Mouse (Mus musculus): ENCODE data around the gene Sec61a1. TPM values are rescaled to one million over a fixed set of nuclear protein-coding genes. Genes with fewer than 3 reads are reported as not detected.

The Sec61a1 gene
- polyA plus RNA-seq, 1 experiment from 2014 or later = 277 TPM

- H3K4me1 ChIP-seq (ENCODE audit: control insufficient read depth, insufficient read depth, low read length) = peaks cover 2% of the 10 kb centered on the region; the same call in 1 of the 2 replicates
- H3K27me3 ChIP-seq (replicated peaks; ENCODE audit: control insufficient read depth, insufficient read depth, low read length) = no peaks in the 10 kb centered on the region
- H3K9ac ChIP-seq (ENCODE audit: low read depth, low read length) = peak overlapping the region; percentile 68
- peaks cover 32% of the 10 kb centered on the region for H3K36me3 ChIP-seq (ENCODE audit: control insufficient read depth, insufficient read depth, low read length)
- WGBS = 10% methylated on average over 3 of the region's 3 CpGs
- peak overlapping the region; percentile 93 for H3K4me2 ChIP-seq (ENCODE audit: low read depth, low read length)
- H3K4me3 ChIP-seq (ENCODE audit: low read length) = peak overlapping the region; percentile 58
- H3K27ac ChIP-seq (ENCODE audit: low read length) = no peak overlapping the region
- H3K9me3 ChIP-seq (ENCODE audit: control insufficient read depth, low read length) = no peaks in the 10 kb centered on the region
- ATAC-seq = peak; percentile 16
Measured at GRCm38 (mm10) chr6:88500405-88500767, 18.3 kb downstream of the Sec61a1 start.

- peaks cover 2% of the 10 kb centered on the region; the same call in 1 of the 2 replicates for H3K4me1 ChIP-seq (ENCODE audit: control insufficient read depth, insufficient read depth, low read length)
- peak overlapping the region; percentile 93 for H3K4me2 ChIP-seq (ENCODE audit: low read depth, low read length)
- H3K36me3 ChIP-seq (ENCODE audit: control insufficient read depth, insufficient read depth, low read length) = peaks cover 26% of the 10 kb centered on the region
- H3K9me3 ChIP-seq (ENCODE audit: control insufficient read depth, low read length) = no peaks in the 10 kb centered on the region
- peak overlapping the region; percentile 68 for H3K9ac ChIP-seq (ENCODE audit: low read depth, low read length)
- WGBS = 3% methylated on average over 76 of the region's 76 CpGs
- ATAC-seq = peak; percentile 60
- peak overlapping the region; percentile 58 for H3K4me3 ChIP-seq (ENCODE audit: low read length)
- no peak overlapping the region for H3K27ac ChIP-seq (ENCODE audit: low read length)
- H3K27me3 ChIP-seq (replicated peaks; ENCODE audit: control insufficient read depth, insufficient read depth, low read length) = no peaks in the 10 kb centered on the region
Measured at GRCm38 (mm10) chr6:88499481-88500404, 19.0 kb downstream of the Sec61a1 start.

- WGBS = 89% methylated on average over 6 of the region's 6 CpGs
- Histone ChIP-seq H3K27me3 (replicated peaks; ENCODE audit: control insufficient read depth, insufficient read depth, low read length) (no peaks in the 10 kb centered on the region), H3K4me1 (ENCODE audit: control insufficient read depth, insufficient read depth, low read length) (no peaks in the 10 kb centered on the region), H3K4me3 (ENCODE audit: low read length) (no peak overlapping the region), H3K27ac (ENCODE audit: low read length) (no peak overlapping the region), H3K4me2 (ENCODE audit: low read depth, low read length) (no peak overlapping the region), H3K36me3 (ENCODE audit: control insufficient read depth, insufficient read depth, low read length) (peaks cover 13% of the 10 kb centered on the region), H3K9ac (ENCODE audit: low read depth, low read length) (no peak overlapping the region), H3K9me3 (ENCODE audit: control insufficient read depth, low read length) (no peaks in the 10 kb centered on the region)
- ATAC-seq = no peak
Measured at GRCm38 (mm10) chr6:88493712-88494111, 25.0 kb downstream of the Sec61a1 start.

GRCm38 (mm10) chr6:88490629-88491354 lies 27.9 kb downstream of the Sec61a1 start:
- H3K9me3 ChIP-seq (ENCODE audit: control insufficient read depth, low read length) = no peaks in the 10 kb centered on the region
- no peaks in the 10 kb centered on the region for H3K4me1 ChIP-seq (ENCODE audit: control insufficient read depth, insufficient read depth, low read length)
- no peaks in the 10 kb centered on the region for H3K27me3 ChIP-seq (replicated peaks; ENCODE audit: control insufficient read depth, insufficient read depth, low read length)
- no peak overlapping the region for H3K27ac ChIP-seq (ENCODE audit: low read length)
- ATAC-seq = no peak
- no peak overlapping the region for H3K9ac ChIP-seq (ENCODE audit: low read depth, low read length)
- H3K4me3 ChIP-seq (ENCODE audit: low read length) = no peak overlapping the region
- no peak overlapping the region for H3K4me2 ChIP-seq (ENCODE audit: low read depth, low read length)
- WGBS = 88% methylated on average over 12 of the region's 12 CpGs
- peaks cover 13% of the 10 kb centered on the region for H3K36me3 ChIP-seq (ENCODE audit: control insufficient read depth, insufficient read depth, low read length)

- no peak overlapping the region for H3K4me3 ChIP-seq (ENCODE audit: low read length)
- ATAC-seq = no peak
- H3K4me2 ChIP-seq (ENCODE audit: low read depth, low read length) = no peak overlapping the region
- H3K4me1 ChIP-seq (ENCODE audit: control insufficient read depth, insufficient read depth, low read length) = no peaks in the 10 kb centered on the region
- no peak overlapping the region for H3K9ac ChIP-seq (ENCODE audit: low read depth, low read length)
- no peaks in the 10 kb centered on the region for H3K27me3 ChIP-seq (replicated peaks; ENCODE audit: control insufficient read depth, insufficient read depth, low read length)
- no peak overlapping the region for H3K27ac ChIP-seq (ENCODE audit: low read length)
- H3K9me3 ChIP-seq (ENCODE audit: control insufficient read depth, low read length) = no peaks in the 10 kb centered on the region
- WGBS = 85% methylated on average over 6 of the region's 6 CpGs
- H3K36me3 ChIP-seq (ENCODE audit: control insufficient read depth, insufficient read depth, low read length) = peaks cover 16% of the 10 kb centered on the region
Measured at GRCm38 (mm10) chr6:88489834-88490233, 28.9 kb downstream of the Sec61a1 start.

GRCm38 (mm10) chr6:88489026-88489425 lies 29.7 kb downstream of the Sec61a1 start:
- ATAC-seq = no peak
- Histone ChIP-seq H3K4me2 (ENCODE audit: low read depth, low read length) (no peak overlapping the region), H3K9me3 (ENCODE audit: control insufficient read depth, low read length) (no peaks in the 10 kb centered on the region), H3K36me3 (ENCODE audit: control insufficient read depth, insufficient read depth, low read length) (peaks cover 23% of the 10 kb centered on the region), H3K4me1 (ENCODE audit: control insufficient read depth, insufficient read depth, low read length) (no peaks in the 10 kb centered on the region), H3K27ac (ENCODE audit: low read length) (no peak overlapping the region), H3K9ac (ENCODE audit: low read depth, low read length) (no peak overlapping the region), H3K27me3 (replicated peaks; ENCODE audit: control insufficient read depth, insufficient read depth, low read length) (no peaks in the 10 kb centered on the region), H3K4me3 (ENCODE audit: low read length) (no peak overlapping the region)
- 90% methylated on average over 7 of the region's 7 CpGs for WGBS

GRCm38 (mm10) chr6:88486893-88487292 lies 31.8 kb downstream of the Sec61a1 start:
- 90% methylated on average over 8 of the region's 8 CpGs for WGBS
- Histone ChIP-seq H3K4me3 (ENCODE audit: low read length) (no peak overlapping the region), H3K27ac (ENCODE audit: low read length) (no peak overlapping the region), H3K4me1 (ENCODE audit: control insufficient read depth, insufficient read depth, low read length) (no peaks in the 10 kb centered on the region), H3K9me3 (ENCODE audit: control insufficient read depth, low read length) (no peaks in the 10 kb centered on the region), H3K4me2 (ENCODE audit: low read depth, low read length) (no peak overlapping the region), H3K36me3 (ENCODE audit: control insufficient read depth, insufficient read depth, low read length) (peaks cover 27% of the 10 kb centered on the region), H3K27me3 (replicated peaks; ENCODE audit: control insufficient read depth, insufficient read depth, low read length) (no peaks in the 10 kb centered on the region), H3K9ac (ENCODE audit: low read depth, low read length) (no peak overlapping the region)
- ATAC-seq = no peak

DNA sequence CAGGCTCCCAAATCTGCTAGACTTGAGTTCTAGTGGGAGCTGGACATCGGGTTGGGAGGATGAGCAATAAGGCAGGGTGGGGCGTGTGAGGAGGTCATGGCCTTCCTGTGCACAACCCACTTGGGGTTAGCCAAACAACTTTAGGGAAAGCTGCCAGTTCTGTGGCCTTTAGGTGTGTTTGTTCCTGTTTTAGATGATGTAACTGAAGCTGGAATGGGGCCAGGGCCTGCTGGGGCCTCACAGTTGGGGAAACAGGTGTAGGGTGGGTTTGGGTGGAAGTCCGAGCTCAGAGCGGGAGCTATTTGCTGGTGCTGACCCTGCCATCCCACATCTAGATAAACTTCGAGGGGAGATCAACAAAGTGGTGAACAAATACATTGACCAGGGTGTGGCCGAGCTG lies 33.3 kb downstream of the Sec61a1 start:
- Histone ChIP-seq H3K4me3 (ENCODE audit: low read length) (no peak overlapping the region), H3K9me3 (ENCODE audit: control insufficient read depth, low read length) (no peaks in the 10 kb centered on the region), H3K27me3 (replicated peaks; ENCODE audit: control insufficient read depth, insufficient read depth, low read length) (no peaks in the 10 kb centered on the region), H3K9ac (ENCODE audit: low read depth, low read length) (no peak overlapping the region), H3K27ac (ENCODE audit: low read length) (no peak overlapping the region), H3K4me1 (ENCODE audit: control insufficient read depth, insufficient read depth, low read length) (no peaks in the 10 kb centered on the region), H3K36me3 (ENCODE audit: control insufficient read depth, insufficient read depth, low read length) (peaks cover 27% of the 10 kb centered on the region), H3K4me2 (ENCODE audit: low read depth, low read length) (no peak overlapping the region)
- 79% methylated on average over 6 of the region's 6 CpGs for WGBS
- no peak for ATAC-seq

GRCm38 (mm10) chr6:88483913-88484312 lies 34.8 kb downstream of the Sec61a1 start:
- H3K4me3 ChIP-seq (ENCODE audit: low read length) = no peak overlapping the region
- H3K4me1 ChIP-seq (ENCODE audit: control insufficient read depth, insufficient read depth, low read length) = no peaks in the 10 kb centered on the region
- no peaks in the 10 kb centered on the region for H3K27me3 ChIP-seq (replicated peaks; ENCODE audit: control insufficient read depth, insufficient read depth, low read length)
- H3K9me3 ChIP-seq (ENCODE audit: control insufficient read depth, low read length) = no peaks in the 10 kb centered on the region
- no peak for ATAC-seq
- H3K4me2 ChIP-seq (ENCODE audit: low read depth, low read length) = no peak overlapping the region
- H3K36me3 ChIP-seq (ENCODE audit: control insufficient read depth, insufficient read depth, low read length) = peaks cover 27% of the 10 kb centered on the region
- no peak overlapping the region for H3K9ac ChIP-seq (ENCODE audit: low read depth, low read length)
- no peak overlapping the region for H3K27ac ChIP-seq (ENCODE audit: low read length)

Measured in intestine, embryonic 16.5 days (tissue).